Mouse (Mus musculus) intestine, postnatal 0 days (tissue): ENCODE data around the gene H2al1g. TPM values are rescaled to one million over a fixed set of nuclear protein-coding genes. Genes with fewer than 3 reads are reported as not detected.
"Not testable (repeated sequence)": the region's sequence is repeated elsewhere in the genome, so short reads cannot be mapped to it uniquely, and the experiment has no call there.

ENCODE experiments used
- ATAC-seq: fragments of 200-750 bp; cut with Nextera tagmentation; 2 replicates; pipeline ENCODE4 v1.8.0; 2017; ENCODE audit warnings: mild to moderate bottlenecking, moderate TSS enrichment, moderate library complexity
- H3K27ac ChIP-seq: fragments of 300-500 bp; sonication (generic); 2 replicates; pipeline ENCODE4 v1.5.1; 2014; ENCODE audit warnings: mild to moderate bottlenecking, low read depth, low read length, moderate library complexity
- H3K27me3 ChIP-seq: fragments of 300-500 bp; sonication (generic); replicated peaks from 2 replicates; pipeline ENCODE4 v1.6.1; 2014; ENCODE audit warnings: low read length, mixed read lengths; ENCODE audit not compliant: control insufficient read depth, insufficient read depth
- H3K36me3 ChIP-seq: fragments of 300-500 bp; sonication (generic); 2 replicates; pipeline ENCODE4 v1.6.1; 2014; ENCODE audit warnings: mild to moderate bottlenecking, moderate library complexity; ENCODE audit not compliant: control insufficient read depth, insufficient read depth
- H3K4me1 ChIP-seq: fragments of 300-500 bp; sonication (generic); replicated peaks from 2 replicates; pipeline ENCODE4 v1.6.1; 2014; ENCODE audit warnings: antibody characterized with exemption, low read length, mixed read lengths; ENCODE audit not compliant: control insufficient read depth, insufficient read depth
- H3K4me2 ChIP-seq: fragments of 300-500 bp; sonication (generic); replicated peaks from 2 replicates; pipeline ENCODE4 v1.6.1; 2014; ENCODE audit warnings: low read depth, mild to moderate bottlenecking, moderate library complexity
- H3K4me3 ChIP-seq: fragments of 300-500 bp; sonication (generic); 2 replicates; pipeline ENCODE4 v1.5.1; 2014; ENCODE audit warnings: low read depth, low read length
- H3K9ac ChIP-seq: fragments of 300-500 bp; sonication (generic); 2 replicates; pipeline ENCODE4 v1.6.1; 2014; ENCODE audit warnings: mild to moderate bottlenecking, low read depth, low read length
- H3K9me3 ChIP-seq: fragments of 300-500 bp; sonication (generic); 2 replicates; pipeline ENCODE4 v1.6.1; 2016; ENCODE audit warnings: mixed run types; ENCODE audit not compliant: control insufficient read depth
- CTCF ChIP-seq: sonication (generic); IDR thresholded peaks from 2 replicates; pipeline ENCODE4 v1.5.1; 2016; ENCODE audit warnings: low read depth, mild to moderate bottlenecking, control low read depth, antibody characterized with exemption, moderate library complexity
- WGBS: fragments of 180-500 bp; shearing (Covaris S2); extraction: QIAGEN DNeasy Blood & Tissue Kit; methylation state at CpG from one replicate; pipeline ENCODE4 v1.1.7; 2014; 5-methylcytosine and 5-hydroxymethylcytosine counted together
- polyA plus RNA-seq: library from polyadenylated mRNA; unstranded; fragments of >200 nt; fragmentation: Nextera tagmentation; extraction: Ambion mirVana; gene quantifications from 2 replicates; pipeline ENCODE4 v1.2.1, GENCODE M21; 2015

The H2al1g gene
- polyA plus RNA-seq: not detected in 2 replicates

- not testable (repeated sequence) for H3K9me3 ChIP-seq, H3K4me1 ChIP-seq, H3K4me3 ChIP-seq, H3K36me3 ChIP-seq, H3K4me2 ChIP-seq, H3K9ac ChIP-seq, ATAC-seq, H3K27me3 ChIP-seq, H3K27ac ChIP-seq
- WGBS: no CpG with 5 or more reads among the region's 3 CpGs
These were observed at the start of gene H2al1g for GRCm38 (mm10) chrX:11317956-11318355. Gene H2al1g (plus strand): TSS chrX:11318256.

GRCm38 (mm10) chrX:11269074-11269473 lies 49.0 kb upstream of the H2al1g start:
- 89% methylated on average over 3 of the region's 3 CpGs for WGBS
- ATAC-seq: no peak
- Histone ChIP-seq H3K4me1 (no peaks in the 10 kb centered on the region), H3K4me2 (no peak overlapping the region), H3K27me3 (no peaks in the 10 kb centered on the region), H3K4me3 (no peak overlapping the region), H3K36me3 (no peaks in the 10 kb centered on the region), H3K9me3 (no peaks in the 10 kb centered on the region), H3K27ac (no peak overlapping the region), H3K9ac (no peak overlapping the region)
- no peak for TF ChIP-seq CTCF

- no peak for ATAC-seq
- no peak for TF ChIP-seq CTCF
- 46% methylated on average over 3 of the region's 3 CpGs for WGBS
- Histone ChIP-seq H3K27ac (no peak overlapping the region), H3K36me3 (no peaks in the 10 kb centered on the region), H3K4me1 (no peaks in the 10 kb centered on the region), H3K9ac (no peak overlapping the region), H3K4me2 (no peak overlapping the region), H3K9me3 (no peaks in the 10 kb centered on the region), H3K27me3 (no peaks in the 10 kb centered on the region), H3K4me3 (no peak overlapping the region)
These were observed 44.9 kb upstream of the H2al1g start for GRCm38 (mm10) chrX:11273190-11273589.

GRCm38 (mm10) chrX:11277083-11277482 lies 41.0 kb upstream of the H2al1g start:
- no peaks in the 10 kb centered on the region for H3K36me3 ChIP-seq
- WGBS: 67% methylated on average over 6 of the region's 6 CpGs
- H3K27ac ChIP-seq: no peak overlapping the region
- no peak for TF ChIP-seq CTCF
- no peaks in the 10 kb centered on the region for H3K9me3 ChIP-seq
- no peaks in the 10 kb centered on the region for H3K4me1 ChIP-seq
- H3K9ac ChIP-seq: no peak overlapping the region
- no peaks in the 10 kb centered on the region for H3K27me3 ChIP-seq
- ATAC-seq: no peak
- H3K4me2 ChIP-seq: no peak overlapping the region
- H3K4me3 ChIP-seq: no peak overlapping the region

GRCm38 (mm10) chrX:11280741-11281140 lies 37.3 kb upstream of the H2al1g start:
- ATAC-seq: no peak
- 65% methylated on average over 2 of the region's 2 CpGs for WGBS
- no peak overlapping the region for H3K4me3 ChIP-seq
- H3K9ac ChIP-seq: no peak overlapping the region
- no peak overlapping the region for H3K27ac ChIP-seq
- TF ChIP-seq CTCF: no peak
- no peaks in the 10 kb centered on the region for H3K27me3 ChIP-seq
- no peaks in the 10 kb centered on the region for H3K9me3 ChIP-seq
- no peaks in the 10 kb centered on the region for H3K36me3 ChIP-seq
- H3K4me1 ChIP-seq: no peaks in the 10 kb centered on the region
- H3K4me2 ChIP-seq: no peak overlapping the region

GRCm38 (mm10) chrX:11288306-11288882 lies 29.7 kb upstream of the H2al1g start:
- ATAC-seq: no peak
- Histone ChIP-seq H3K4me3 (no peak overlapping the region), H3K27me3 (no peaks in the 10 kb centered on the region; the same call in 1 of the 2 replicates), H3K27ac (no peak overlapping the region), H3K9ac (no peak overlapping the region), H3K36me3 (no peaks in the 10 kb centered on the region), H3K4me2 (no peak overlapping the region), H3K9me3 (no peaks in the 10 kb centered on the region), H3K4me1 (no peaks in the 10 kb centered on the region)
- 46% methylated on average over 14 of the region's 14 CpGs for WGBS
- TF ChIP-seq CTCF: no peak

GRCm38 (mm10) chrX:11289244-11289643 lies 28.8 kb upstream of the H2al1g start:
- Histone ChIP-seq H3K4me1 (no peaks in the 10 kb centered on the region), H3K4me2 (no peak overlapping the region), H3K9me3 (no peaks in the 10 kb centered on the region), H3K27ac (no peak overlapping the region), H3K27me3 (no peaks in the 10 kb centered on the region; the same call in 1 of the 2 replicates), H3K9ac (no peak overlapping the region), H3K4me3 (no peak overlapping the region), H3K36me3 (no peaks in the 10 kb centered on the region)
- WGBS: 72% methylated on average over 4 of the region's 4 CpGs
- ATAC-seq: no peak
- TF ChIP-seq CTCF: no peak

- no CpG with 5 or more reads among the region's 3 CpGs for WGBS
- H3K36me3 ChIP-seq: not testable (repeated sequence)
These were observed 19.1 kb upstream of the H2al1g start, which contains the start of gene H2al1a for GRCm38 (mm10) chrX:11298957-11299356. Gene H2al1a (plus strand): TSS chrX:11299257.

GRCm38 (mm10) chrX:11302132-11302531 lies 15.9 kb upstream of the H2al1g start, which contains the start of gene H2al1b:
Gene H2al1b (plus strand): TSS chrX:11302432.
- not testable (repeated sequence) for H3K36me3 ChIP-seq, H3K27me3 ChIP-seq, H3K9ac ChIP-seq, H3K4me1 ChIP-seq, H3K4me3 ChIP-seq, H3K27ac ChIP-seq, H3K9me3 ChIP-seq, H3K4me2 ChIP-seq, ATAC-seq
- WGBS: 87% methylated on average over 1 of the region's 3 CpGs

More at GRCm38 (mm10) chrX:11298957-11299356, 19.1 kb upstream of the H2al1g start, which contains the start of gene H2al1a:
- H3K27ac ChIP-seq, H3K4me3 ChIP-seq, H3K9me3 ChIP-seq, H3K4me1 ChIP-seq, H3K4me2 ChIP-seq, H3K9ac ChIP-seq, H3K27me3 ChIP-seq, ATAC-seq: not testable (repeated sequence)
